Mouse (Mus musculus): ENCODE measurements around the gene Cplx2.

Gene Cplx2

GRCm38 (mm10) chr13:54371049-54371386 lies at the start of gene Cplx2:
Gene Cplx2 (plus strand): TSS chr13:54371349.
- DNase-seq (ENCODE audit: low spot score in 2 of 2) = no peak

GRCm38 (mm10) chr13:54322396-54323306 lies 48.5 kb upstream of the Cplx2 start:
- peak; percentile 22 to 33 for DNase-seq (ENCODE audit: low spot score in 2 of 2)

GRCm38 (mm10) chr13:54323307-54324165 lies 47.6 kb upstream of the Cplx2 start:
- peak; percentile 8 to 42 for DNase-seq (ENCODE audit: low spot score in 2 of 2)

GRCm38 (mm10) chr13:54324178-54324577 lies 47.0 kb upstream of the Cplx2 start:
- no peak for DNase-seq (ENCODE audit: low spot score in 2 of 2)

- no peak for DNase-seq (ENCODE audit: low spot score in 2 of 2)
Measured at GRCm38 (mm10) chr13:54325814-54326213, 45.3 kb upstream of the Cplx2 start.

GRCm38 (mm10) chr13:54326686-54327447 lies 44.3 kb upstream of the Cplx2 start:
- no peak for DNase-seq (ENCODE audit: low spot score in 2 of 2)

- DNase-seq (ENCODE audit: low spot score in 2 of 2) = no peak
Measured at GRCm38 (mm10) chr13:54328029-54328428, 43.1 kb upstream of the Cplx2 start.

GRCm38 (mm10) chr13:54328954-54329490 lies 42.1 kb upstream of the Cplx2 start:
- no peak for DNase-seq (ENCODE audit: low spot score in 2 of 2)

GRCm38 (mm10) chr13:54331825-54332675 lies 39.1 kb upstream of the Cplx2 start:
- DNase-seq (ENCODE audit: low spot score in 2 of 2) = peak; percentile 89 to 91

- DNase-seq (ENCODE audit: low spot score in 2 of 2) = no peak
Measured at GRCm38 (mm10) chr13:54332921-54333477, 38.1 kb upstream of the Cplx2 start.

GRCm38 (mm10) chr13:54337058-54337457 lies 34.1 kb upstream of the Cplx2 start:
- DNase-seq (ENCODE audit: low spot score in 2 of 2) = no peak

- peak; percentile 16 to 19 for DNase-seq (ENCODE audit: low spot score in 2 of 2)
Measured at GRCm38 (mm10) chr13:54337541-54337940, 33.6 kb upstream of the Cplx2 start.

GRCm38 (mm10) chr13:54338815-54339214 lies 32.3 kb upstream of the Cplx2 start:
- no peak for DNase-seq (ENCODE audit: low spot score in 2 of 2)

- no peak for DNase-seq (ENCODE audit: low spot score in 2 of 2)
Measured at GRCm38 (mm10) chr13:54345885-54346647, 25.1 kb upstream of the Cplx2 start.

- no peak for DNase-seq (ENCODE audit: low spot score in 2 of 2)
Measured at GRCm38 (mm10) chr13:54348011-54348410, 23.1 kb upstream of the Cplx2 start.

- DNase-seq (ENCODE audit: low spot score in 2 of 2) = no peak
Measured at GRCm38 (mm10) chr13:54349126-54349759, 21.9 kb upstream of the Cplx2 start.

- DNase-seq (ENCODE audit: low spot score in 2 of 2) = no peak
Measured at GRCm38 (mm10) chr13:54357420-54357819, 13.7 kb upstream of the Cplx2 start.

GRCm38 (mm10) chr13:54359181-54359580 lies 12.0 kb upstream of the Cplx2 start:
- DNase-seq (ENCODE audit: low spot score in 2 of 2) = no peak

- DNase-seq (ENCODE audit: low spot score in 2 of 2) = no peak
Measured at GRCm38 (mm10) chr13:54364686-54365085, 6.5 kb upstream of the Cplx2 start.

Data from heart, adult 9 months (tissue).